In the genomic region with DNA sequence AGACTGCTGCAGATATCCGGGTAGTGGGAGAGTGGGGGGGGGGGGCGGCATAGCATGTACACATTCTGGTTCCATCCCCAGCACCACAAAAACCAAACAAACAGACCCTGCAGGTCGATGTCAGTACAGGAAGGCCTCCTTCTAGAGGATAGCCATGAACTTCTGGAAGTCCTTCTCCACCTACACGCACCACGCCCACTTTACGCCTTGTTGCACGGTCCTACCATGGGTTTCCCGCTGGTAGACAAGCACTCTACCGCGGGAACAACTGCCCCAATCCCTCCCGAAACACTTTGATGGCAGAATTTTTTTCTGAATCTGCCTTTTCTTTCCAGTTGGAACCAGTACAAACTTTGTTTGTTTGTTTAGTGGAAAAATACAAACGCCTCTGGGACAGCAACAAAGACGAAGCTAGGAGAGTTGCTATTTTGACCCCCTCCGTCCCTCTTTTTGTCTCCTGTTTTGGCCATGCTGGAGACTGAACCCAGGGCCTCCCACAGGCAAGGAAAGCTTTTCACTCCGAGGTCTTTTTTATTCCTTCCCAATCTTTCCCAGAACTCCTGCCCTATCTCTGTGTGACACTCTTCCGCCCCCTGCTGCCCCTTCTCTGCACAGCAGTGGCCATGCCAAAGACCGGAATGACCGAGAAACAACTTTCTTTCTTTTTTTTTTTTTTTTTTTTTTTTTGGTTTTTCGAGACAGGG, we compare ENCODE assay signal across 7 mouse cellular contexts. TPM values are rescaled to one million over a fixed set of nuclear protein-coding genes. Genes with fewer than 3 reads are reported as not detected.
DNase-seq lines count a peak whose midpoint lies in the region; ATAC-seq and TF ChIP-seq lines count a peak whose summit lies in the region.

No protein-coding gene starts in this region.

- H3K9me3 ChIP-seq in intestine, embryonic 16.5 days (ENCODE audit: control insufficient read depth, low read length) = no peaks in the 10 kb centered on the region
- H3K9me3 ChIP-seq in midbrain, embryonic 12.5 days = no peaks in the 10 kb centered on the region

- no peaks in the 10 kb centered on the region for H3K36me3 ChIP-seq in intestine, embryonic 16.5 days (ENCODE audit: control insufficient read depth, insufficient read depth, low read length)
- no peaks in the 10 kb centered on the region for H3K36me3 ChIP-seq in midbrain, embryonic 12.5 days

- H3K4me1 ChIP-seq in cortical plate, adult 2 months (ENCODE audit: control insufficient read depth, insufficient read depth, low read length) = no peaks in the 10 kb centered on the region
- H3K4me1 ChIP-seq in intestine, embryonic 16.5 days (ENCODE audit: control insufficient read depth, insufficient read depth, low read length) = peaks cover 3% of the 10 kb centered on the region; the same call in 1 of the 2 replicates
- peaks cover 4% of the 10 kb centered on the region for H3K4me1 ChIP-seq in midbrain, embryonic 12.5 days

- TF ChIP-seq POLR2A in cortical plate, adult 2 months (IDR thresholded peaks at IDR 0.05; ENCODE audit: extremely low read depth, insufficient read depth, low read length) = no peak

- peak; percentile 82 for TF ChIP-seq CTCF in cortical plate, adult 2 months (IDR thresholded peaks at IDR 0.05; ENCODE audit: extremely low read depth, insufficient read depth, low read length)

- no peaks in the 10 kb centered on the region for H3K27me3 ChIP-seq in intestine, embryonic 16.5 days (replicated peaks; ENCODE audit: control insufficient read depth, insufficient read depth, low read length)
- H3K27me3 ChIP-seq in midbrain, embryonic 12.5 days = peaks cover 26% of the 10 kb centered on the region

- peak; percentile 70 for ATAC-seq in intestine, embryonic 16.5 days
- ATAC-seq in midbrain, embryonic 12.5 days (ENCODE audit: low FRiP score, low read depth) = no peak

- H3K9ac ChIP-seq in intestine, embryonic 16.5 days (ENCODE audit: low read depth, low read length) = peak overlapping the region; percentile 34; the same call in 1 of the 2 replicates
- no peak overlapping the region for H3K9ac ChIP-seq in midbrain, embryonic 12.5 days (replicated peaks)

- peak; percentile 87 to 96 for DNase-seq in adrenal gland, adult (ENCODE audit: inconsistent age in 2 of 2, low spot score in 1 of 2)
- peak; percentile 85 for DNase-seq in gastrocnemius, postnatal 14 days
- peak; percentile 61 to 67 for DNase-seq in left cerebral cortex, postnatal 36 days (ENCODE audit: low spot score in 2 of 2)
- DNase-seq in spleen, postnatal 4 days (ENCODE audit: low spot score in 2 of 2) = peak; percentile 83 to 91

- H3K4me3 ChIP-seq in cortical plate, adult 2 months (ENCODE audit: insufficient read depth, low read length) = no peak overlapping the region
- H3K4me3 ChIP-seq in intestine, embryonic 16.5 days (ENCODE audit: low read length) = peak overlapping the region; percentile 10
- no peak overlapping the region for H3K4me3 ChIP-seq in midbrain, embryonic 12.5 days

- H3K4me2 ChIP-seq in intestine, embryonic 16.5 days (ENCODE audit: low read depth, low read length) = peak overlapping the region; percentile 37
- H3K4me2 ChIP-seq in midbrain, embryonic 12.5 days (replicated peaks) = peak overlapping the region; percentile 18

- no peak overlapping the region; the same call in 1 of the 2 replicates for H3K27ac ChIP-seq in cortical plate, adult 2 months (ENCODE audit: insufficient read depth, low read length)
- no peak overlapping the region for H3K27ac ChIP-seq in intestine, embryonic 16.5 days (ENCODE audit: low read length)
- H3K27ac ChIP-seq in midbrain, embryonic 12.5 days (replicated peaks) = no peak overlapping the region

- intact Hi-C loops in gastrocnemius, postnatal 14 days (cut with DNase I; ENCODE audit: low total_unique reads) = loop anchor here (5.0 kb wide), 1 partner anchor 36 kb away; no protein-coding TSS in a partner anchor
- intact Hi-C loops in left cerebral cortex, postnatal 36 days (cut with DNase I) = loop anchor here (1.0 kb wide), 1 partner anchor 34 kb away; no protein-coding TSS in a partner anchor

- WGBS in intestine, embryonic 16.5 days = 11% methylated on average over 19 of the region's 19 CpGs
- WGBS in midbrain, embryonic 12.5 days = 6% methylated on average over 19 of the region's 19 CpGs

RNA-seq across cellular contexts. Expression of gene Shbg, which starts 4.0 kb away (rescaled TPM):
- 0.06 and 0.08 TPM in 2 replicates for polyA plus RNA-seq in cortical plate, adult 2 months (2012; rRNA removed)
- total RNA-seq in gastrocnemius, postnatal 14 days (2021) = under 1 TPM; 0.38 to 0.47 TPM
- 0.10 and 0.72 TPM in 2 replicates for polyA plus RNA-seq in intestine, embryonic 16.5 days (2015; fragmentation: Nextera tagmentation; extraction: Ambion mirVana)
- total RNA-seq in left cerebral cortex, postnatal 36 days (2021) = not detected
- polyA plus RNA-seq in midbrain, embryonic 12.5 days (2016; fragmentation: Nextera tagmentation; extraction: Ambion mirVana) = not detected in 2 replicates

RNA-seq across cellular contexts. Expression of gene Atp1b2, which starts 8.0 kb away (rescaled TPM):
- polyA plus RNA-seq in cortical plate, adult 2 months (2012; rRNA removed) = 362 and 374 TPM in 2 replicates
- total RNA-seq in gastrocnemius, postnatal 14 days (2021) = 100 to 1,000 TPM; 384 to 403 TPM
- polyA plus RNA-seq in intestine, embryonic 16.5 days (2015; fragmentation: Nextera tagmentation; extraction: Ambion mirVana) = 6.6 and 6.8 TPM in 2 replicates
- 100 to 1,000 TPM; 398 to 420 TPM for total RNA-seq in left cerebral cortex, postnatal 36 days (2021)
- 11.4 and 15.2 TPM in 2 replicates for polyA plus RNA-seq in midbrain, embryonic 12.5 days (2016; fragmentation: Nextera tagmentation; extraction: Ambion mirVana)

RNA-seq across cellular contexts. Expression of gene Sat2, which starts 8.1 kb away (rescaled TPM):
- polyA plus RNA-seq in cortical plate, adult 2 months (2012; rRNA removed) = 18.1 and 21.1 TPM in 2 replicates
- 1 to 10 TPM; 4.9 to 5.0 TPM for total RNA-seq in gastrocnemius, postnatal 14 days (2021)
- polyA plus RNA-seq in intestine, embryonic 16.5 days (2015; fragmentation: Nextera tagmentation; extraction: Ambion mirVana) = 15.4 and 18.1 TPM in 2 replicates
- 10 to 100 TPM in 1 of 2 experiments, 1 to 10 TPM in 1; 9.5 to 11.2 TPM for total RNA-seq in left cerebral cortex, postnatal 36 days (2021)
- polyA plus RNA-seq in midbrain, embryonic 12.5 days (2016; fragmentation: Nextera tagmentation; extraction: Ambion mirVana) = 22.3 and 23.5 TPM in 2 replicates

RNA-seq across cellular contexts. Expression of gene Fxr2, which starts 19.1 kb away (rescaled TPM):
- polyA plus RNA-seq in cortical plate, adult 2 months (2012; rRNA removed) = 132 and 158 TPM in 2 replicates
- 10 to 100 TPM; 55.3 to 66.5 TPM for total RNA-seq in gastrocnemius, postnatal 14 days (2021)
- 12.1 and 12.6 TPM in 2 replicates for polyA plus RNA-seq in intestine, embryonic 16.5 days (2015; fragmentation: Nextera tagmentation; extraction: Ambion mirVana)
- 100 to 1,000 TPM; 117 to 149 TPM for total RNA-seq in left cerebral cortex, postnatal 36 days (2021)
- polyA plus RNA-seq in midbrain, embryonic 12.5 days (2016; fragmentation: Nextera tagmentation; extraction: Ambion mirVana) = 59.2 and 67.1 TPM in 2 replicates

RNA-seq across cellular contexts. Expression of gene Trp53, which starts 33.5 kb away (rescaled TPM):
- 33.9 and 35.1 TPM in 2 replicates for polyA plus RNA-seq in cortical plate, adult 2 months (2012; rRNA removed)
- total RNA-seq in gastrocnemius, postnatal 14 days (2021) = 10 to 100 TPM; 15.2 to 22.7 TPM
- 132 and 148 TPM in 2 replicates for polyA plus RNA-seq in intestine, embryonic 16.5 days (2015; fragmentation: Nextera tagmentation; extraction: Ambion mirVana)
- 10 to 100 TPM; 21.7 to 22.6 TPM for total RNA-seq in left cerebral cortex, postnatal 36 days (2021)
- polyA plus RNA-seq in midbrain, embryonic 12.5 days (2016; fragmentation: Nextera tagmentation; extraction: Ambion mirVana) = 109 and 117 TPM in 2 replicates

Comparison
In these comparisons a context has a peak if more than half of its experiments do, and no peak if none do; other contexts are left out.
1. RNA of gene Atp1b2, which starts 8.0 kb away (polyA plus RNA-seq): 362 to 374 TPM in cortical plate, adult 2 months; 11.4 to 15.2 TPM in midbrain, embryonic 12.5 days and 6.6 to 6.8 TPM in intestine, embryonic 16.5 days; every median in the first group is over 10 times any median in the second.
2. Peak in every context shown above with its lines, with median percentiles within 50 percentile points of each other: DNase-seq.